Mouse (Mus musculus): ENCODE measurements around the gene Tssk3.

DNA sequence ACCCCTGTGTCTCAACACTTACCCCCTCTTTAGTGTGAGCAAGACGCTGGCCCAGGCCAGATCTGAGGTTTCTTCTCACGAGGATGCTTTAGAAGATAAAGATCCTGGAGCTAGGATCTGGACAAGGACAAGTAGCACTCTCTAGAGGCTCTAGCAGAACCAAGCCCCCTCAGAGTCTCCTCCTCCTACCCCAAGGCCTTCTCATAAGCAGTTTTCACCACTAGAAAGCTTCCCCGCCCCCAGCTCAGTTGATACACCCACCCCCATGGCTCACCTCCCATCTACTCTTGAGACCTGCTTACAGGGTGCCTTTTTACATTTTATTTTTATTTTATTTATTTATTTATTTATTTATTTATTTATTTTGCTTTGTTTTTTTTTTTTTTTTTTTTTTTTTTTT, 18.8 kb upstream of the Tssk3 start:
- TF ChIP-seq CTCF (IDR thresholded peaks at IDR 0.05; ENCODE audit: low read depth) = no peak
- TF ChIP-seq EP300 (optimal IDR thresholded peaks at IDR 0.05) = no peak
